Mouse (Mus musculus) embryonic facial prominence, embryonic 11.5 days (tissue): ENCODE data around the gene Aagab. TPM values are rescaled to one million over a fixed set of nuclear protein-coding genes. Genes with fewer than 3 reads are reported as not detected.

Experiments used
- ATAC-seq: fragments of 200-750 bp; cut with Nextera tagmentation; replicated peaks from 2 replicates; pipeline ENCODE4 v1.8.0; 2017; ENCODE audit warnings: low read depth; ENCODE audit not compliant: insufficient number of reproducible peaks, low FRiP score, low TSS enrichment
- DNase-seq: peaks from one replicate; pipeline ENCODE4 v3.0.0-alpha.2; 2015; ENCODE audit warnings: low spot score
- H3K27ac ChIP-seq: fragments of 300-500 bp; sonication (generic); replicated peaks from 2 replicates; pipeline ENCODE4 v1.5.1; 2014; ENCODE audit warnings: mild to moderate bottlenecking, low read depth, low read length, control low read depth
- H3K27me3 ChIP-seq: fragments of 300-500 bp; sonication (generic); 2 replicates; pipeline ENCODE4 v1.6.1; 2014; ENCODE audit warnings: mild to moderate bottlenecking, low read length, moderate library complexity, mixed read lengths; ENCODE audit not compliant: control insufficient read depth, insufficient read depth
- H3K36me3 ChIP-seq: fragments of 300-500 bp; sonication (generic); replicated peaks from 2 replicates; pipeline ENCODE4 v1.6.1; 2014; ENCODE audit warnings: low read depth, mild to moderate bottlenecking, low read length, moderate library complexity, mixed read lengths; ENCODE audit not compliant: control insufficient read depth, insufficient read depth
- H3K4me1 ChIP-seq: fragments of 300-500 bp; sonication (generic); 2 replicates; pipeline ENCODE4 v1.6.1; 2014; ENCODE audit warnings: low read length, mixed read lengths; ENCODE audit not compliant: control insufficient read depth, insufficient read depth
- H3K4me2 ChIP-seq: fragments of 300-500 bp; sonication (generic); 2 replicates; pipeline ENCODE4 v1.6.1; 2014; ENCODE audit warnings: low read depth, mild to moderate bottlenecking, control low read depth, low read length, moderate library complexity
- H3K4me3 ChIP-seq: fragments of 300-500 bp; sonication (generic); 2 replicates; pipeline ENCODE4 v1.5.1; 2014; ENCODE audit warnings: low read depth, low read length, control low read depth
- H3K9ac ChIP-seq: fragments of 300-500 bp; sonication (generic); replicated peaks from 2 replicates; pipeline ENCODE4 v1.6.1; 2014; ENCODE audit warnings: mild to moderate bottlenecking, control low read depth, low read length
- H3K9me3 ChIP-seq: fragments of 300-500 bp; sonication (generic); replicated peaks from 2 replicates; pipeline ENCODE4 v1.6.1; 2016; ENCODE audit warnings: mild to moderate bottlenecking, low read length, inconsistent platforms, mixed read lengths; ENCODE audit not compliant: control insufficient read depth
- WGBS: fragments of 180-500 bp; shearing (Covaris S2); extraction: QIAGEN DNeasy Blood & Tissue Kit; methylation state at CpG from one replicate; pipeline ENCODE4 v1.1.7; 2014; 5-methylcytosine and 5-hydroxymethylcytosine counted together
- polyA plus RNA-seq: library from polyadenylated mRNA; unstranded; fragments of >200 nt; fragmentation: Nextera tagmentation; extraction: Ambion mirVana; gene quantifications from 2 replicates; pipeline ENCODE4 v1.2.1, GENCODE M21; 2014

The Aagab gene
- polyA plus RNA-seq, 1 experiment from 2014 or later = 33.5 TPM

- no peak for ATAC-seq
- Histone ChIP-seq H3K27ac (no peak overlapping the region), H3K36me3 (peaks cover 9% of the 10 kb centered on the region), H3K4me1 (no peaks in the 10 kb centered on the region), H3K27me3 (no peaks in the 10 kb centered on the region), H3K9ac (no peak overlapping the region), H3K4me2 (no peak overlapping the region), H3K9me3 (no peaks in the 10 kb centered on the region), H3K4me3 (no peak overlapping the region)
- no peak for DNase-seq
- WGBS = 87% methylated on average over 14 of the region's 14 CpGs
Observed at GRCm38 (mm10) chr9:63650905-63651304, 48.4 kb downstream of the Aagab start.

GRCm38 (mm10) chr9:63651594-63651993 lies 49.1 kb downstream of the Aagab start:
- DNase-seq (no peak), ATAC-seq (no peak)
- Histone ChIP-seq H3K27ac (no peak overlapping the region), H3K27me3 (no peaks in the 10 kb centered on the region), H3K9me3 (no peaks in the 10 kb centered on the region), H3K4me3 (no peak overlapping the region), H3K9ac (no peak overlapping the region), H3K4me2 (no peak overlapping the region), H3K36me3 (peaks cover 9% of the 10 kb centered on the region), H3K4me1 (no peaks in the 10 kb centered on the region)
- WGBS = 66% methylated on average over 11 of the region's 11 CpGs

GRCm38 (mm10) chr9:63653666-63654065 lies 51.2 kb downstream of the Aagab start:
- H3K4me1 ChIP-seq = no peaks in the 10 kb centered on the region

GRCm38 (mm10) chr9:63654575-63654974 lies 52.1 kb downstream of the Aagab start:
- no peak for ATAC-seq
- Histone ChIP-seq H3K4me3 (no peak overlapping the region), H3K4me1 (no peaks in the 10 kb centered on the region), H3K27ac (no peak overlapping the region), H3K9ac (no peak overlapping the region), H3K4me2 (no peak overlapping the region), H3K27me3 (no peaks in the 10 kb centered on the region), H3K36me3 (peaks cover 3% of the 10 kb centered on the region), H3K9me3 (no peaks in the 10 kb centered on the region)
- 90% methylated on average over 8 of the region's 8 CpGs for WGBS
- no peak for DNase-seq

More at GRCm38 (mm10) chr9:63653666-63654065, 51.2 kb downstream of the Aagab start:
- no peak overlapping the region for H3K9ac ChIP-seq
- no peaks in the 10 kb centered on the region for H3K9me3 ChIP-seq
- H3K4me3 ChIP-seq = no peak overlapping the region
- 44% methylated on average over 7 of the region's 7 CpGs for WGBS
- peaks cover 9% of the 10 kb centered on the region for H3K36me3 ChIP-seq
- no peak for DNase-seq
- no peaks in the 10 kb centered on the region for H3K27me3 ChIP-seq
- no peak overlapping the region for H3K27ac ChIP-seq
- ATAC-seq = no peak
- H3K4me2 ChIP-seq = no peak overlapping the region

GRCm38 (mm10) chr9:63655092-63655491 lies 52.6 kb downstream of the Aagab start:
- H3K4me1 ChIP-seq = no peaks in the 10 kb centered on the region
- WGBS = 64% methylated on average over 1 of the region's 1 CpGs
- peaks cover 3% of the 10 kb centered on the region for H3K36me3 ChIP-seq

GRCm38 (mm10) chr9:63657167-63657566 lies 54.7 kb downstream of the Aagab start:
- H3K27ac ChIP-seq = no peak overlapping the region
- ATAC-seq (no peak), DNase-seq (no peak)
- no peaks in the 10 kb centered on the region for H3K9me3 ChIP-seq
- H3K4me2 ChIP-seq = no peak overlapping the region
- no peak overlapping the region for H3K9ac ChIP-seq
- H3K4me3 ChIP-seq = no peak overlapping the region
- no peaks in the 10 kb centered on the region for H3K4me1 ChIP-seq
- no peaks in the 10 kb centered on the region for H3K27me3 ChIP-seq
- WGBS = 75% methylated on average over 4 of the region's 4 CpGs
- peaks cover 2% of the 10 kb centered on the region; the same call in 1 of the 2 replicates for H3K36me3 ChIP-seq

More at GRCm38 (mm10) chr9:63655092-63655491, 52.6 kb downstream of the Aagab start:
- Histone ChIP-seq H3K9me3 (no peaks in the 10 kb centered on the region), H3K27ac (no peak overlapping the region), H3K9ac (no peak overlapping the region), H3K4me2 (no peak overlapping the region), H3K4me3 (no peak overlapping the region), H3K27me3 (no peaks in the 10 kb centered on the region)
- DNase-seq (peak; percentile 57), ATAC-seq (no peak)

GRCm38 (mm10) chr9:63658436-63658835 lies 56.0 kb downstream of the Aagab start:
- WGBS = 91% methylated on average over 9 of the region's 9 CpGs
- no peak overlapping the region for H3K27ac ChIP-seq
- no peaks in the 10 kb centered on the region for H3K9me3 ChIP-seq
- H3K36me3 ChIP-seq = no peaks in the 10 kb centered on the region
- DNase-seq (no peak), ATAC-seq (no peak)
- H3K27me3 ChIP-seq = no peaks in the 10 kb centered on the region
- H3K4me3 ChIP-seq = no peak overlapping the region
- H3K4me2 ChIP-seq = no peak overlapping the region
- H3K9ac ChIP-seq = no peak overlapping the region
- H3K4me1 ChIP-seq = peaks cover 1% of the 10 kb centered on the region; the same call in 1 of the 2 replicates

- Histone ChIP-seq H3K4me2 (no peak overlapping the region), H3K27ac (no peak overlapping the region), H3K36me3 (no peaks in the 10 kb centered on the region), H3K4me1 (peaks cover 5% of the 10 kb centered on the region; the same call in 1 of the 2 replicates), H3K9ac (no peak overlapping the region), H3K9me3 (no peaks in the 10 kb centered on the region), H3K27me3 (no peaks in the 10 kb centered on the region), H3K4me3 (no peak overlapping the region)
- ATAC-seq = no peak
- no peak for DNase-seq
- WGBS = 67% methylated on average over 5 of the region's 5 CpGs
Observed at GRCm38 (mm10) chr9:63658970-63659371, 56.5 kb downstream of the Aagab start.
